Mouse (Mus musculus): ENCODE results near the gene Anp32b.
A peak's percentile ranks its signal among the peaks of the same experiment; 100 is the strongest.

The Anp32b gene

GRCm38 (mm10) chr4:46450519-46451131 is at the start of gene Anp32b:
TSS of gene Anp32b (plus strand) at chr4:46450902.
- DNase-seq (ENCODE audit: low spot score) = peak; percentile 93

DNA sequence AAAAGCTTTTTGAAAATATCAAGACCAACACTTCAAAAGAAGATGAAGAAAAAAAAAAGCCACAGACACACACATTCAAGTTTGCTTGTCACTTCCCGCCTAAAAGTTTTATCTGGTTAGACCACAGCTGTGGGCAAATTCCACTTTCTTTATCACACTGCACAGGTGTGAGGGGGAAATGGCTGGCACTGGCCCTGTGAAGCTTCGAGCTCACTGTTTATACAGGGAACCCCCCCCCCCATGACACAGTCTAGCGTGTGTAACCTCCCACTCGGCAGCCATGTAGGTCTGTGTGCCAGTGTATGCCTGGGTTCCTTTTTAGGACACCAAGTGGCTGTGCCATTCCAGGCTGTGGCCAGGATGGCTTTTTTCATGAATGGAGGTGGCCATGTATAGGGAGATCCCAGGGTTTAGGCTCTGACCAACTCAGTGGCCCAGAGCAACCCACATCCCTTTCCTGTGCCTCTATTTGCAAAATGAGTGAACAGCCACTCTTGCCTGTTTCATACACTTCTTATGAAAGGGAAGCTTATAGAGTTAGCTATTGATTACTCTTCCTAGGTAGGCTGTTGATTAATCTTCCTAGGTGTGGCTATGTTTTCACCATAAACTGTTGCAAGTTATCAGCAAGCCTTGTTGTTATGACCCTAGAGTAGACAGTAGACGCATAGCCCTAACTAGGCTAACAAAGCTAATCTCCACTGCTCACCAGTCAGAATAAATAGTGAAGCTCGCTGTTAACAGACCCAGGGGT is 46.5 kb upstream of the Anp32b start:
- DNase-seq (ENCODE audit: low spot score) = no peak

GRCm38 (mm10) chr4:46406966-46407703 is 43.6 kb upstream of the Anp32b start:
- no peak for DNase-seq (ENCODE audit: low spot score)

GRCm38 (mm10) chr4:46410677-46411076 is 40.0 kb upstream of the Anp32b start:
- DNase-seq (ENCODE audit: low spot score) = no peak

GRCm38 (mm10) chr4:46411489-46411888 is 39.2 kb upstream of the Anp32b start:
- DNase-seq (ENCODE audit: low spot score) = no peak

- DNase-seq (ENCODE audit: low spot score) = no peak
Observed at GRCm38 (mm10) chr4:46412113-46412512, 38.6 kb upstream of the Anp32b start.

DNA sequence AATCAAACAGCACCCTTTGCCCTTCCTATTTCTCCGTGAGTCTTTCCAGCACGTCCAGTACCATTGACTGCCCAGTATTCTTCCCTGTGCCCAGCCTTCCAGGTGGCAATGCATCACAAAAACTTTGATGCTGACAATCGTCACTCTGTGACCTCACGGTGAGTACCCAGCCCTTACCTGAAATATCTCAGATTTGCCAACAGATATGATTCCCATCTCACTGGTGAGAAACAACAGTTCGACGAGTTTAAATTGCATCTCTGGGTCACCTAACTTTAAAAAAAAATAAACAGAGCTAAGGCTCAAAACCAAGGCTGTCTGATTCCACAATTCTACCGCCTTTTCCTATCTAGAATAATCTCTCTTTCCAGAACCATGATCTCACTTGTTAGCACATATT is 37.3 kb upstream of the Anp32b start, which contains the start of gene Hemgn:
Hemgn (minus strand) TSS at position 101 of the 400 bp plus-strand sequence.
- DNase-seq (ENCODE audit: low spot score) = no peak

GRCm38 (mm10) chr4:46417491-46417890 is 33.2 kb upstream of the Anp32b start:
- no peak for DNase-seq (ENCODE audit: low spot score)

DNA sequence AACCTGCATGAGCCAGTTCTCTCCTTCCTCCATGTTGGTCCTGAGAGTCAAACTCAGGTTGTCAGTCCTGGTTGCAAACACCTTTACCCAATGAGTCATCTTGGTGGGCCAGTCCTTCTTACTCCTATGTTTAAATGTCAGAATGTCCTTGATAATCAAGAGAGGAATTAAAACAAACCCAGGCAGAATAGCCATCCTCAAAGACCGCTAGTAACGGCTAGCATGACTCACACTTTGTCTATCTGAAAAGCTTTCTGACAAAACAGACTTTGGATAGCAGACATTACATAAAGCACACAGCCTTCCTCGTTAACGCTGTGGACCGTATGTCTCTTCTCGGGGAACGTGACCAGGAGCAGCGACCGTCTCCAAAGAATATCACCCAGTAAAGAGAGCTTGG is 31.9 kb upstream of the Anp32b start:
- DNase-seq (ENCODE audit: low spot score) = no peak

GRCm38 (mm10) chr4:46422625-46423024 is 28.1 kb upstream of the Anp32b start:
- no peak for DNase-seq (ENCODE audit: low spot score)

- DNase-seq (ENCODE audit: low spot score) = no peak
Observed at GRCm38 (mm10) chr4:46428903-46429499, 21.7 kb upstream of the Anp32b start.

DNA sequence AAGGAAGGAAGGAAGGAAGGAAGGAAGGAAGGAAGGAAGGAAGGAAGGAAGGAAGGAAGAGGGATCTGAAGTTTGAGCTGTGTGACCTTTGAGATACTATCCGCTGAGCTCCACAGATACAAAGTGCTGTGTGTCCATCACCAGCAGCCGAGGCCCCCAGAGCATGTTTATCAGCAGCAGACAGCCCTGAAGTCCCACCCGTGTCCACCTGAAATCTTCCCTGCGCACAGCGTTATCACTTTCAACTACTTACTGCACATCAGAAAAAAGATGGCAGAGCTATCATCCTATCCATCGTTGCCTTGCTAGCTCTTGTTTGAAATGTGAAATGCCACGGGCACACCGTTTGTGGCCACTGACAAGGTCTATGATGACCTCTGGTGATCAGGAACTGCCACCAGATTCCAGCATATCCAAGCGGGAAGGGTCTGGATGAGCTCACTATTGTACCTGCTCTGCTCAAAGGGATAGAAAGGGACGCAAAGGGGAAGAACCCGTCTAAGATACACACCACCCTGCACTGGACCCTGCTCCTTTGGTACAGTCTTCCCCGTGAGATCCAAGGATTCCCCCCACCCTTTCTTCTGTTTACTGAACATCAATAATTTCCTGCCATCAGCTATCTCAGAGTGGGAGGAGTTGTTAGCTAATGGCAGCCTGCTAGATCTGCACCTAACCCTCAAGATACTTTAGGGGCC is 18.2 kb upstream of the Anp32b start:
- DNase-seq (ENCODE audit: low spot score) = no peak

DNA sequence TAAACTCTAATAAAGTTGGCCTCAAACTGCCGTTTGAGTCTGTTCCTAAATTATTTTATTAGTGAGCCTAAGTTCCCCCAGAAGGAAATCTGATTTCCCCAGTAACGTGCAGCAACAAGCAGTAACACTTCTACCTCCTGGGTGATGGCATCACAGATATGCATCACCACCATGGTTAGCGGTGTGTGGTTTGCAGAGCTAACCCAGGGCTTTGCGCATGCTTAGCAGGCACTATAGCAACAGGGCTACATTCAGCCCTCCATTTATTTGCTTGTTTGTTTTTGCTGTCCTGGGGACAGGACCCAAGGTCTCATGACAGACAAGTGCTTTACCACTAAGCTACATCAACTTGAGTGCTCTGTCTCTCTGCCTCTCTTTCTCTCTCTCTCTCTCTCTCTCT is 8.2 kb upstream of the Anp32b start:
- no peak for DNase-seq (ENCODE audit: low spot score)

DNA sequence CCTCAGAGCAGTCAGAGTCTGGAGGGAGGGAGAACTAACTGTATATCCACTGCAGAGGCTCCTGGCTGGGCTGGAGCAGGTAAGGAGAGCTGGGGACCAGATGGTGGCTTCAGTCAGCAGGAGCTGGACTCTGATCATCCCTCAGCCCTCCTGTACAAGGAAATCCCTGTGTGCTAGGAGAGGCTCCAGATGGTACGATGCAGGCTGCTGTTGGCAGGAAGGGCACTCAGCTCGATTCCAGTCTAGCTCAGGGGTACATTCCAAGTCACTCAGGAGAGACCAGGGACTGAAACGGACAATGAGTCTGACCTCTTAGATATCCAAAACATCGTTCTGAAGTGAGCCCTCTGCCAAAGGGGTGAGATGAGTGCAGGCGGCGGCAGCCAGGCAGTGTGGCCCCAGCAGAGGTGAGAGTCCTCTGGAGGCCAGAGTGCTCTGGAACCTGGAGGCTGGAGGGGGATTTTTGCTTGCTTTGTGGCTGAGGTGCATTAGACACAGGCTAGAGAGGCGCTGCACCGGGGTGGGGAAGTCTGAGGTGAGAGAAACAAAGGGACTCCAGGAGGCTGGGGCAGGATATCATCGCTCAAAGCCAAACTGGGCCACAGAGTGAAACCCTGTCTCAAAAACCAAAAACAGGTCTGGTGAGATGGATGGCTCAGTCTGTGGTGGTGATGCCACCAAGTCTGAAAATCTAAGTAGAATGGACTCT is 5.3 kb upstream of the Anp32b start:
- DNase-seq (ENCODE audit: low spot score) = no peak

DNA sequence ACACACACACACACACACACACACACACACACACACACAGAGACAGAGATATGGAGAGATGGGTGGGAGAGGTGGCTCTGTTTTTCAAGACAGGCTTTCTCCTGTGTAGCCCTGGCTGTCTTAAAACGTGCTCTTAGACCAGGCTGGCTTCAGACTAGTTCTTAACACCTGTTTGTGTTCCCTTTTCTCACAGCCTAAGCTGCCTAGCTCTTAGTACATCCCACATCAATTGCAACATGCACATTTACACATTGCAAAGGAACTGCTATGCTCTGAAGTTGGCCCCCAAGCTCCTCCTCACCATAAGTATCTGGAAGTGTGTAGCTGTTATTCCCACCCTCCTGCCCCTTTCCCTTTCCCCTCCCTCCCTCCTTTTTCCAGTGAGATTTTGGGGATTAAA is 3.2 kb upstream of the Anp32b start:
- DNase-seq (ENCODE audit: low spot score) = no peak

DNA sequence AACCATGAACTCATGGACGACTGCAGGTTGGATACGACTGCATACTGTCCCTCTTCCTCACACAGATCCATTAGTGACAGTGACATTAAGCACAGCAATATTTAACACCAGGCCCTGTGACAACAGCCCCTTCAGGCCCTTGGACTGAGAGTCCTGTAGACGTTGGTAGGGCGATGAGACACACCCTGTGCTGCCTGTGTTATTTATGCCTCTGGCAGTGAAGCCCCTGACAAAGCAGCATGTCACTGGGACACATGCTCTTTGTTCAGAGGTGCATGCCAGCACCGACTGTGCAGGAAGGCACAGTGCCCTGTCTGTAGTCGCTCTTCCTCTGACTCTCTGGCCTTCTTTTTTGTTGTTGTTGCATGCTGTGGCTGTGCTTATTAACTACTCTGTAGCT is 1.8 kb upstream of the Anp32b start:
- DNase-seq (ENCODE audit: low spot score) = no peak

- no peak for DNase-seq (ENCODE audit: low spot score)
Observed at GRCm38 (mm10) chr4:46450020-46450518, 633 bp upstream of the Anp32b start.

DNA sequence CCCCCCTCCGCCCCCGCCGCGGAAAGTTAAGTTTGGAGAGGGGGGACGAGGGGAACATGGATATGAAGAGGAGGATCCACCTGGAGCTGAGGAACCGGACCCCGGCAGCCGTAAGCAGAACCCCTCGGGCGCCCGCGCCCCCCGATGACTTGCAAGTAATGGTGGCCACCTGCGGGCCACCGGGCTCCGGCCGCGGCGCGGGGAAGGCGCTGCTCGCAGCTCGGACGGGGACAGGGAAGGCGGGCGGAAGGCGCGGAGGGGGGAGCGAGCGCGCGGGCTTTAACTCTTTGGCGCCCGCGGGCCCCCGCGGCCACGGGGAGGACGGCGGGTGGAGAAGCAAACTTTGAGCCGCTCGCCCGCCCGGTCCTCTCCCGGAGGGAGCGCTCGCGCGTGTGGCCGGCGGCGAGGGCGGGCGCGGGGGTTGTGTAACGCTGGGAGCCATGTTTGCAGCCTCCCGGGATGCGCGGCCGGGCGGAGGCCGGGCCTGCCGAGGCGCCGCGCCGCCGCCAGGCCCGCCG is 597 bp downstream of the Anp32b start:
- peak; percentile 63 for DNase-seq (ENCODE audit: low spot score)

GRCm38 (mm10) chr4:46451758-46452480 is 1.2 kb downstream of the Anp32b start:
- peak; percentile 58 for DNase-seq (ENCODE audit: low spot score)

- DNase-seq (ENCODE audit: low spot score) = peak; percentile 37
Observed at GRCm38 (mm10) chr4:46452481-46452850, 1.8 kb downstream of the Anp32b start.
